Mouse (Mus musculus) liver, embryonic 14.5 days (tissue): Measurements from ENCODE around the gene Ces1f. TPM values are rescaled to one million over a fixed set of nuclear protein-coding genes. Genes with fewer than 3 reads are reported as not detected.
"Not testable (repeated sequence)": the region's sequence is repeated elsewhere in the genome, so short reads cannot be mapped to it uniquely, and the experiment has no call there.

Source experiments
- ATAC-seq: fragments of 200-750 bp; cut with Nextera tagmentation; 2 replicates; pipeline ENCODE4 v1.8.0; 2017; ENCODE audit warnings: moderate number of reproducible peaks, mild to moderate bottlenecking, moderate library complexity; ENCODE audit not compliant: insufficient read depth
- DNase-seq, 3 experiments: peaks; one replicate each; pipeline ENCODE4 v3.0.0-alpha.2; 2012 to 2013; ENCODE audit warnings: low read depth in 3 of 3, low spot score in 3 of 3
- H3K27ac ChIP-seq: fragments of 300-500 bp; sonication (generic); 2 replicates; pipeline ENCODE4 v1.5.1; 2014; ENCODE audit warnings: moderate library complexity, mild to moderate bottlenecking, control low read depth, inconsistent platforms
- H3K27me3 ChIP-seq: fragments of 300-500 bp; sonication (generic); 2 replicates; pipeline ENCODE4 v1.6.1; 2014; ENCODE audit warnings: mild to moderate bottlenecking, low read length, moderate library complexity; ENCODE audit not compliant: control insufficient read depth, insufficient read depth
- H3K36me3 ChIP-seq: fragments of 300-500 bp; sonication (generic); replicated peaks from 2 replicates; pipeline ENCODE4 v1.6.1; 2014; ENCODE audit warnings: low read depth; ENCODE audit not compliant: control insufficient read depth, insufficient read depth
- H3K4me1 ChIP-seq, 2 experiments: fragments of 200-500 bp in 1 of 2; fragments of 300-500 bp in 1 of 2; sonication (generic) in 1 of 2; replicated peaks; 2 replicates each; pipeline ENCODE4 v1.6.1; 2012 to 2014; ENCODE audit warnings: antibody characterized with exemption in 1 of 2, inconsistent platforms in 1 of 2, low read length in 1 of 2; ENCODE audit not compliant: control insufficient read depth in 2 of 2, insufficient read depth in 2 of 2
- H3K4me2 ChIP-seq: fragments of 300-500 bp; sonication (generic); 2 replicates; pipeline ENCODE4 v1.6.1; 2014; ENCODE audit warnings: low read depth, mild to moderate bottlenecking, control low read depth, moderate library complexity
- H3K4me3 ChIP-seq, 2 experiments: fragments of 200-500 bp in 1 of 2; fragments of 300-500 bp in 1 of 2; sonication (generic) in 1 of 2; 2 replicates each; pipeline ENCODE4 v1.5.1; 2012 to 2014; ENCODE audit warnings: low read depth in 2 of 2, low read length in 2 of 2, mild to moderate bottlenecking in 2 of 2, control low read depth in 1 of 2, inconsistent platforms in 1 of 2, moderate library complexity in 1 of 2; ENCODE audit not compliant: insufficient read depth in 1 of 2
- H3K9ac ChIP-seq: fragments of 300-500 bp; sonication (generic); replicated peaks from 2 replicates; pipeline ENCODE4 v1.6.1; 2014; ENCODE audit warnings: mild to moderate bottlenecking, control low read depth, moderate library complexity
- H3K9me3 ChIP-seq: fragments of 300-500 bp; sonication (generic); 2 replicates; pipeline ENCODE4 v1.6.1; 2016; ENCODE audit warnings: low read length, mixed read lengths; ENCODE audit not compliant: control insufficient read depth
- CTCF ChIP-seq: IDR thresholded peaks from 2 replicates; pipeline ENCODE4 v1.5.1; 2016; ENCODE audit warnings: antibody characterized with exemption, low read depth, control low read depth
- EP300 ChIP-seq: IDR thresholded peaks from 2 replicates; pipeline ENCODE4 v1.6.1; 2016; ENCODE audit warnings: antibody characterized with exemption, low read depth
- WGBS: fragments of 180-500 bp; shearing (Covaris S2); extraction: QIAGEN DNeasy Blood & Tissue Kit; methylation state at CpG from one replicate; pipeline ENCODE4 v1.1.7; 2014; ENCODE audit not compliant: insufficient replicate concordance; 5-methylcytosine and 5-hydroxymethylcytosine counted together
- polyA plus RNA-seq, 2 experiments: library from polyadenylated mRNA; depleted of rRNA in 1 of 2; stranded (reverse) in 1 of 2; unstranded in 1 of 2; fragments of >200 nt; fragmentation: Nextera tagmentation in 1 of 2; extraction: Ambion mirVana in 1 of 2; gene quantifications; 2 replicates each; pipeline versions ENCODE4 v1.2.1 to v1.2.3; 2012 to 2014

Gene Ces1f
- polyA plus RNA-seq, 2 experiments, result 0.18 to 0.38 TPM

GRCm38 (mm10) chr8:93234068-93234467, 45.5 kb downstream of the Ces1f start:
- H3K4me2 ChIP-seq, result no peak overlapping the region; the same call in 1 of the 2 replicates
- peak in 1 of 3 experiments; percentile 15 for DNase-seq
- 55% methylated on average over 6 of the region's 6 CpGs for WGBS

GRCm38 (mm10) chr8:93229446-93229845, 50.1 kb downstream of the Ces1f start, which contains the start of gene Ces1e:
Gene Ces1e (minus strand): TSS chr8:93229619.
- Histone ChIP-seq H3K4me3 (no peak within 1 kb of the TSS), H3K27ac (no peak within 1 kb of the TSS), H3K4me2 (no peak within 1 kb of the TSS), H3K4me1 (no peaks in the 10 kb centered on the region; a peak in 1 of 4 replicates), H3K9ac (no peak within 1 kb of the TSS), H3K27me3 (no peaks in the 10 kb centered on the region), H3K9me3 (no peaks in the 10 kb centered on the region), H3K36me3 (no peaks in the 10 kb centered on the region)
- TF ChIP-seq EP300 (no peak), CTCF (no peak)
- ATAC-seq, result no peak
- DNase-seq, result no peak

More at GRCm38 (mm10) chr8:93234068-93234467, 45.5 kb downstream of the Ces1f start:
- ATAC-seq, result peak; percentile 61
- H3K27ac ChIP-seq, result no peak overlapping the region
- H3K4me3 ChIP-seq, result no peak overlapping the region
- H3K9ac ChIP-seq, result no peak overlapping the region
- H3K9me3 ChIP-seq, result no peaks in the 10 kb centered on the region
- H3K4me1 ChIP-seq, result no peaks in the 10 kb centered on the region; a peak in 1 of 4 replicates
- no peaks in the 10 kb centered on the region for H3K36me3 ChIP-seq
- H3K27me3 ChIP-seq, result no peaks in the 10 kb centered on the region
- TF ChIP-seq CTCF (no peak), EP300 (no peak)

- H3K4me2 ChIP-seq, result no peak overlapping the region
- H3K4me3 ChIP-seq, result no peak overlapping the region
- H3K27me3 ChIP-seq, result no peaks in the 10 kb centered on the region
- no peak overlapping the region for H3K9ac ChIP-seq
- WGBS, result 51% methylated on average over 11 of the region's 11 CpGs
- no peaks in the 10 kb centered on the region for H3K9me3 ChIP-seq
- no peaks in the 10 kb centered on the region for H3K36me3 ChIP-seq
- TF ChIP-seq EP300 (no peak), CTCF (no peak)
- H3K4me1 ChIP-seq, result no peaks in the 10 kb centered on the region; a peak in 1 of 4 replicates
- ATAC-seq, result no peak
- no peak for DNase-seq
- H3K27ac ChIP-seq, result no peak overlapping the region
Measured at GRCm38 (mm10) chr8:93228673-93229370, 50.7 kb downstream of the Ces1f start.

GRCm38 (mm10) chr8:93226471-93226870, 53.1 kb downstream of the Ces1f start:
- DNase-seq, H3K4me2 ChIP-seq, H3K27ac ChIP-seq, H3K9ac ChIP-seq, H3K27me3 ChIP-seq, H3K4me1 ChIP-seq, ATAC-seq, H3K36me3 ChIP-seq, H3K9me3 ChIP-seq, H3K4me3 ChIP-seq: not testable (repeated sequence)
- 74% methylated on average over 1 of the region's 1 CpGs for WGBS

GRCm38 (mm10) chr8:93221896-93222295, 57.7 kb downstream of the Ces1f start:
- TF ChIP-seq CTCF (no peak), EP300 (no peak)
- no peak overlapping the region for H3K4me3 ChIP-seq
- no peak overlapping the region for H3K27ac ChIP-seq
- ATAC-seq, result no peak
- no peak for DNase-seq
- no peak overlapping the region for H3K4me2 ChIP-seq
- H3K9ac ChIP-seq, result no peak overlapping the region
- no peaks in the 10 kb centered on the region for H3K4me1 ChIP-seq
- WGBS, result 39% methylated on average over 3 of the region's 3 CpGs
- no peaks in the 10 kb centered on the region for H3K9me3 ChIP-seq
- no peaks in the 10 kb centered on the region for H3K27me3 ChIP-seq
- H3K36me3 ChIP-seq, result no peaks in the 10 kb centered on the region
